Mouse (Mus musculus): ENCODE results near the gene Ap4b1.
A peak's percentile ranks its signal among the peaks of the same experiment; 100 is the strongest.

DNA sequence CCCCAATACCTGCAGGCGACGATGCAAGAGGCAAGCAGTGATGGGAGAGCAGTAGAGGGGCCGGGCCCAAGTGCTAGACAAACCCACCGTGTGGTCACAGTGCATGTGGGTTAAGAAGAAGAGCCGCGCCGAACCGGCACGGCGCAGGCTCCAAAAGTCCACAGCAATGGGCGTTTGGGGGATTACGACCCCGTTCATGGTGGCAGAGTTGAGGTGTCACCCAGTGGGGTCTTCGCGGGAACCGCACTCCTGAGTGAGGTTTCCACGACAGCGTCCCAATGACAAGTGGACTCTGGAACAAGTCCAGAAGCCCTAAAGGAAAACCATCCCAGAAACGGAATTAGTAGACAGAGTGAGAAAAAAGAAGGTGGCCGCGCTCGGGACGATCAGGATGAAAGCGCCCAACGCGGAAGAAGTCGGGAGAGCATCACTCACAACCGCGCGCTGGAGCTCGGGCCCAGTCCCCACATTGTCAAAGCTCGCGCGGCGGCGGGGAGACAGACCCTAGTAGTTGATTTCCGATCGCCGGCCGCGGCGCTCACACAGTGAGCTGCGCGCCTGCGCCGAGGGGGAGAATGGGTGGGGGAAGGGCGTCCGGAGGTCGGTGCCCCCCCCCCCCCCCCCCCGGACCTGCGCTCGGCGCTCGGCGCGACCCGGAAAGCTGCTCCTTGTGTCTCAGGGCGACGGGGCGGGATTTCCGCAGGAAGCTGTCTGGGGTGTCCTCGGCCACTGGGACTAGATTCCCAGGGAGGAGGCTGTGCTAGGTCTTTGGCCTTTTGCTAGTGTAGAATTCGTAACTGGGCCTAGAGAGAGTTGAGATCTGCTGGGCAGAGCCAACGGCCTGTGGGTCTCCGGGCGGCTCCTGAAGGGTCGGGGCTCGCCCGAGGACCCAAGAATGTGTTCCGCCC, at the start of gene Ap4b1, which contains the start of the genes Dclre1b and Gm43064:
- TF ChIP-seq POLR2A (IDR thresholded peaks at IDR 0.05; ENCODE audit: control insufficient read depth, low read depth, low read length) = peak; percentile 78
- TF ChIP-seq CTCF (IDR thresholded peaks at IDR 0.05; ENCODE audit: control insufficient read depth, insufficient read depth, insufficient replicate concordance, low read depth, low read length) = no peak

All from testis, adult 2 months (tissue).